Mouse (Mus musculus): ENCODE data around the gene Phkg2.

GRCm38 (mm10) chr7:127551558-127551957, 21.6 kb upstream of the Phkg2 start:
- TF ChIP-seq CTCF (IDR thresholded peaks at IDR 0.05; ENCODE audit: low read depth, low read length) (no peak), TAL1 (conservative IDR thresholded peaks at IDR 0.05; ENCODE audit: low read depth, low read length) (no peak), POLR2AphosphoS5 (IDR thresholded peaks at IDR 0.05; ENCODE audit: insufficient replicate concordance, low read depth, low read length) (no peak)

All from G1E (cell line).